Mouse (Mus musculus) liver, embryonic 14.5 days (tissue): ENCODE results near the gene Vmo1. TPM values are rescaled to one million over a fixed set of nuclear protein-coding genes. Genes with fewer than 3 reads are reported as not detected.

Experiments used
- ATAC-seq: fragments of 200-750 bp; cut with Nextera tagmentation; 2 replicates; pipeline ENCODE4 v1.8.0; 2017; ENCODE audit warnings: moderate number of reproducible peaks, mild to moderate bottlenecking, moderate library complexity; ENCODE audit not compliant: insufficient read depth
- DNase-seq, 3 experiments: peaks; one replicate each; pipeline ENCODE4 v3.0.0-alpha.2; 2012 to 2013; ENCODE audit warnings: low read depth in 3 of 3, low spot score in 3 of 3
- H3K27ac ChIP-seq: fragments of 300-500 bp; sonication (generic); 2 replicates; pipeline ENCODE4 v1.5.1; 2014; ENCODE audit warnings: moderate library complexity, mild to moderate bottlenecking, control low read depth, inconsistent platforms
- H3K27me3 ChIP-seq: fragments of 300-500 bp; sonication (generic); 2 replicates; pipeline ENCODE4 v1.6.1; 2014; ENCODE audit warnings: mild to moderate bottlenecking, low read length, moderate library complexity; ENCODE audit not compliant: control insufficient read depth, insufficient read depth
- H3K36me3 ChIP-seq: fragments of 300-500 bp; sonication (generic); replicated peaks from 2 replicates; pipeline ENCODE4 v1.6.1; 2014; ENCODE audit warnings: low read depth; ENCODE audit not compliant: control insufficient read depth, insufficient read depth
- H3K4me1 ChIP-seq, 2 experiments: fragments of 200-500 bp in 1 of 2; fragments of 300-500 bp in 1 of 2; sonication (generic) in 1 of 2; replicated peaks; 2 replicates each; pipeline ENCODE4 v1.6.1; 2012 to 2014; ENCODE audit warnings: antibody characterized with exemption in 1 of 2, inconsistent platforms in 1 of 2, low read length in 1 of 2; ENCODE audit not compliant: control insufficient read depth in 2 of 2, insufficient read depth in 2 of 2
- H3K4me2 ChIP-seq: fragments of 300-500 bp; sonication (generic); 2 replicates; pipeline ENCODE4 v1.6.1; 2014; ENCODE audit warnings: low read depth, mild to moderate bottlenecking, control low read depth, moderate library complexity
- H3K4me3 ChIP-seq, 2 experiments: fragments of 200-500 bp in 1 of 2; fragments of 300-500 bp in 1 of 2; sonication (generic) in 1 of 2; 2 replicates each; pipeline ENCODE4 v1.5.1; 2012 to 2014; ENCODE audit warnings: low read depth in 2 of 2, low read length in 2 of 2, mild to moderate bottlenecking in 2 of 2, control low read depth in 1 of 2, inconsistent platforms in 1 of 2, moderate library complexity in 1 of 2; ENCODE audit not compliant: insufficient read depth in 1 of 2
- H3K9ac ChIP-seq: fragments of 300-500 bp; sonication (generic); replicated peaks from 2 replicates; pipeline ENCODE4 v1.6.1; 2014; ENCODE audit warnings: mild to moderate bottlenecking, control low read depth, moderate library complexity
- H3K9me3 ChIP-seq: fragments of 300-500 bp; sonication (generic); 2 replicates; pipeline ENCODE4 v1.6.1; 2016; ENCODE audit warnings: low read length, mixed read lengths; ENCODE audit not compliant: control insufficient read depth
- CTCF ChIP-seq: IDR thresholded peaks from 2 replicates; pipeline ENCODE4 v1.5.1; 2016; ENCODE audit warnings: antibody characterized with exemption, low read depth, control low read depth
- EP300 ChIP-seq: IDR thresholded peaks from 2 replicates; pipeline ENCODE4 v1.6.1; 2016; ENCODE audit warnings: antibody characterized with exemption, low read depth
- WGBS: fragments of 180-500 bp; shearing (Covaris S2); extraction: QIAGEN DNeasy Blood & Tissue Kit; methylation state at CpG from one replicate; pipeline ENCODE4 v1.1.7; 2014; ENCODE audit not compliant: insufficient replicate concordance; 5-methylcytosine and 5-hydroxymethylcytosine counted together
- polyA plus RNA-seq, 2 experiments: library from polyadenylated mRNA; depleted of rRNA in 1 of 2; stranded (reverse) in 1 of 2; unstranded in 1 of 2; fragments of >200 nt; fragmentation: Nextera tagmentation in 1 of 2; extraction: Ambion mirVana in 1 of 2; gene quantifications; 2 replicates each; pipeline versions ENCODE4 v1.2.1 to v1.2.3; 2012 to 2014

Gene Vmo1
- polyA plus RNA-seq, 2 experiments, result 0.23 to 0.51 TPM

DNA sequence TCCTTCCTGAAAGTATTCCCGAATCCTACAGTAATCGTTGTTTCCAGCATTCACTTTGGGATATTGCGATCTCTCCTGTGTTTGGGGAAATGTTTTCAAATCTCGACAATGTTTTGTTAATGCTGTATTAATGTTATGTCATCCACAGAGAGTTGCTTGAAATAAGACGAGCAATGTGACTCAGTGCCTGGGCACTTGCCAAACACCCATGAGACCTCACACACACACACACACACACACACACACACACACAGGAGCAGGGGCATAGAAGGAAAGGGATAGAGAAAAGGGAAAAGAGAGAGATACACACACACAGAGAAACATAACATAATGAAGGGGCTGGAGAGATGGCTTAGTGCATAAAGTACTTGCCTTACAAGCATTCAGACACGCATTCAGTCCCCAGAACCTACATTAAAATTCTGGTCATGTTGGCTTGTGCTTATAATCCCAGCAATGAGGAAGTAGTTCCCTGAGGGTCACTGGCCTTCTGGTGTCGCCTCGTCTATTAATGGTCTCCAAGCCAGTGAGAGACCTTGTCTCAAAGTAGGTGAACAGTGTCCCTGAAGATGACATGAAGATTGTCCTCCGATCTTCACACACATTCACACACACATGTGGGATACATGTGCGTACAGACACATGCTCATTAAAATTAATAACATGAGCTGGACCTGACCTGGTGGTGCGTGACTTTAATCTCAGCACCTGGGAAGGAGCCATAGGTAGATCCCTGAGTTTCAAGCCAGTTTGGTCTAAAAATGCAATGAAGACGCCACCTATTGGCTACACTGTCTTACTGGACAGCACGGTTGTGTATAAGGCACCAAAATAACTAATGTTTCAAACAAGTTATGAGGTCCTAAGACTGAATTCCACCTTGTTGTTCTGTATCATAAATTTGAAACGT, 14.6 kb downstream of the Vmo1 start:
- Histone ChIP-seq H3K9ac (no peak overlapping the region), H3K9me3 (no peaks in the 10 kb centered on the region), H3K27me3 (no peaks in the 10 kb centered on the region), H3K4me2 (no peak overlapping the region), H3K4me3 (no peak overlapping the region), H3K27ac (no peak overlapping the region), H3K36me3 (no peaks in the 10 kb centered on the region), H3K4me1 (peaks cover 0 to 4% of the 10 kb centered on the region in 2 experiments; a peak in 2 of 4 replicates)
- TF ChIP-seq CTCF (peak; percentile 35; the same call in 1 of the 2 replicates), EP300 (no peak)
- ATAC-seq, result no peak
- DNase-seq, result no peak
- WGBS, result 52% methylated on average over 14 of the region's 14 CpGs

DNA sequence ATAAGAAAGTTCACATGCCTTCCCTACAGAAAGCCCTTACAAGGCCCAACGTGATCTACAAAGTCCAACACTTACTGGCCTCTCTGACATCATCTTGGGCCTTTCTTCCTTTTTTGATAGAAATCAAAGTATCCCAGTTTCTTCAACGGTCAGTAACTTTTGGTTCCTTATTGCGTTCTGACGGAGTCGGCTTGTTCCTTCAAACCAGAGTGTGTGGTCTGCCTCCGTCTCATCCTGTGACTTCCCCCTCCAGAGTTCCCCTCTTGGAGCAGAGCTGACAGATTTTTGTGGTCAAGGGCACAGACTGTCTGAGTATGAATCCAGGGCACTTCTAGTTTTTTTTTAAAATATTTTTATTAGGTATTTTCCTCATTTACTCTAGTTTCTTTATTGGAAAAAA, 24.7 kb downstream of the Vmo1 start:
- H3K4me3 ChIP-seq, result no peak overlapping the region
- TF ChIP-seq EP300, result no peak
- TF ChIP-seq CTCF, result no peak
- 13% methylated on average over 6 of the region's 6 CpGs for whole genome bisulfite sequencing
- no peak for ATAC-seq
- DNase-seq, result peak in 1 of 3 experiments; percentile 7
- H3K27ac ChIP-seq, result no peak overlapping the region
- H3K9me3 ChIP-seq, result no peaks in the 10 kb centered on the region
- no peaks in the 10 kb centered on the region for H3K36me3 ChIP-seq
- no peaks in the 10 kb centered on the region for H3K4me1 ChIP-seq
- no peak overlapping the region for H3K9ac ChIP-seq
- H3K27me3 ChIP-seq, result no peaks in the 10 kb centered on the region
- H3K4me2 ChIP-seq, result no peak overlapping the region

DNA sequence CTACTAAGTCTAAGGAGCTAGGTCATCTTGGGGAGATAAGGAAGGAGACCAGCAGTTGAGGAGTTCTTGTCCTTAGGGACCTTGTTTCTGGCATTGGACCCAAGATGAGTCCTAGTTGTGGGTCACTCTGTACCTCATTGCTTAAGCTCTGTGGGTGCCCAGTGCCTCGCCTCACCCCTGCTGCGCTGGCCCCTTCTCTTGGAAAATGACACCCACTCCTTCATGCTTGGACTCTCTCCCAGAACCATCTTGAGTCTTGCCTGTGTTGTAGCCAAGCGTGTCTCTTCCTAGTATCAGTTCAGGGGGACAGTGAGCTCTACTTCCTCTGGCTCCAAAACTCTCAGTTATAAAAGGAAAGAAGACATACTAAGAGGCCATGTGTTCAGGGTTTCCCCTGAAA, 25.3 kb downstream of the Vmo1 start:
- no peaks in the 10 kb centered on the region for H3K9me3 ChIP-seq
- ATAC-seq, result no peak
- H3K4me1 ChIP-seq, result no peaks in the 10 kb centered on the region
- H3K9ac ChIP-seq, result no peak overlapping the region
- TF ChIP-seq EP300 (no peak), CTCF (no peak)
- H3K4me3 ChIP-seq, result no peak overlapping the region
- H3K27ac ChIP-seq, result no peak overlapping the region
- H3K27me3 ChIP-seq, result no peaks in the 10 kb centered on the region
- no peaks in the 10 kb centered on the region for H3K36me3 ChIP-seq
- 47% methylated on average over 3 of the region's 3 CpGs for WGBS
- DNase-seq, result no peak
- no peak overlapping the region for H3K4me2 ChIP-seq

DNA sequence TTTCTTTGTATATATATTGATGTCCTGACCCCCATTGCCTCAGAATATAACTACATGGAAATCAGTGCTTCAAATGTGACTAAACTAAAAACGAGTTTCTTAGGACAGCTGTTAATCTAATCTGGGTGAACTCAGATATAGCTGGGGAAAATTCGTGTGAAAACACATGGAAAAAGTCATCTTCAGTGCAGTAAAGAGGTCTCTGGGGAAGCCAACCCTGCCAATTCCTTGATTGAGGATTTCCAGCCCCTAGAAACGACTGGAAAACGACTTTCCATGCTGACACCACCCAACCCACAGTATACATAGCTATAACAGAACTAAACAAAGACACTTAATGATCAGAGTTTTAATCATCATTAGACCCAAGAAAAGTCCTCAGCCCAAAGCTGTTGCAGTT, 26.6 kb downstream of the Vmo1 start:
- Histone ChIP-seq H3K27ac (no peak overlapping the region), H3K36me3 (no peaks in the 10 kb centered on the region), H3K4me2 (no peak overlapping the region), H3K9ac (no peak overlapping the region), H3K4me1 (no peaks in the 10 kb centered on the region), H3K4me3 (no peak overlapping the region), H3K9me3 (no peaks in the 10 kb centered on the region), H3K27me3 (no peaks in the 10 kb centered on the region)
- no peak for TF ChIP-seq CTCF
- no peak for TF ChIP-seq EP300
- DNase-seq (no peak), ATAC-seq (no peak)
- WGBS, result 24% methylated on average over 4 of the region's 4 CpGs

DNA sequence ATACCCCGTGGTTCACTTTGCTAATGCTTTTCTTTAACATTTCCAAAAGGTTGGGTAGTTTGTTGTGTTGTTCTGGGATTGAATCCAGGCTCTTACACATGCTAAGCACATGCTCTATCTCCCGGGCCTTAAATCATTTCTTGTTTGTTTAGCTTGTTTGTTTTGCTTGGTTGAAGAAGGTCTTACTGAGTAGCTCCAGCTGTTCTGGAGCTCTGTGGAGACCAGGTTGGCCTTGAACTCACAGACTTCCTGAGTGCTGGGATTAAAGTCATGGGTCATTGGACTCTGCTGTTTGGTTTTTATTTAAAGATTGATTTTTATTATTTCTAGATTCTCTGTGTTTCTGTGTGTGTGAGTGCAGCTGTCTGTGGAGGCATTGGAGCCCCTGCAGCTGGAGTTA, 28.9 kb downstream of the Vmo1 start:
- TF ChIP-seq EP300 (no peak), CTCF (no peak)
- no peaks in the 10 kb centered on the region for H3K4me1 ChIP-seq
- H3K27me3 ChIP-seq, result no peaks in the 10 kb centered on the region
- H3K4me3 ChIP-seq, result no peak overlapping the region
- no peaks in the 10 kb centered on the region for H3K36me3 ChIP-seq
- ATAC-seq, result no peak
- H3K9ac ChIP-seq, result no peak overlapping the region
- no peak overlapping the region for H3K4me2 ChIP-seq
- no peak for DNase-seq
- H3K27ac ChIP-seq, result no peak overlapping the region
- H3K9me3 ChIP-seq, result no peaks in the 10 kb centered on the region
- 40% methylated on average over 2 of the region's 2 CpGs for WGBS
